Mouse (Mus musculus) liver, postnatal 0 days (tissue): Measurements from ENCODE around the gene Sdr9c7. TPM values are rescaled to one million over a fixed set of nuclear protein-coding genes. Genes with fewer than 3 reads are reported as not detected.

ENCODE experiments used
- ATAC-seq: fragments of 200-750 bp; cut with Nextera tagmentation; 2 replicates; pipeline ENCODE4 v1.8.0; 2017; ENCODE audit warnings: mild to moderate bottlenecking, moderate library complexity
- DNase-seq: peaks from one replicate; pipeline ENCODE4 v3.0.0-alpha.2; 2016
- H3K27ac ChIP-seq: fragments of 300-500 bp; sonication (generic); 2 replicates; pipeline ENCODE4 v1.5.1; 2014; ENCODE audit warnings: antibody characterized with exemption, moderate library complexity, mild to moderate bottlenecking, low read depth
- H3K27me3 ChIP-seq: fragments of 300-500 bp; sonication (generic); 2 replicates; pipeline ENCODE4 v1.6.1; 2014; ENCODE audit warnings: low read length, control low read depth, mixed read lengths; ENCODE audit not compliant: insufficient read depth
- H3K36me3 ChIP-seq: fragments of 300-500 bp; sonication (generic); replicated peaks from 2 replicates; pipeline ENCODE4 v1.6.1; 2014; ENCODE audit warnings: mild to moderate bottlenecking, control low read depth, low read length, moderate library complexity, mixed read lengths; ENCODE audit not compliant: insufficient read depth
- H3K4me1 ChIP-seq: fragments of 300-500 bp; sonication (generic); 2 replicates; pipeline ENCODE4 v1.6.1; 2014; ENCODE audit warnings: antibody characterized with exemption, mild to moderate bottlenecking, control low read depth; ENCODE audit not compliant: insufficient read depth
- H3K4me2 ChIP-seq: fragments of 300-500 bp; sonication (generic); 2 replicates; pipeline ENCODE4 v1.6.1; 2014; ENCODE audit warnings: low read depth, mild to moderate bottlenecking, low read length, moderate library complexity, mixed read lengths
- H3K4me3 ChIP-seq: fragments of 300-500 bp; sonication (generic); 2 replicates; pipeline ENCODE4 v1.5.1; 2014; ENCODE audit warnings: low read depth, low read length
- H3K9ac ChIP-seq: fragments of 300-500 bp; sonication (generic); replicated peaks from 2 replicates; pipeline ENCODE4 v1.6.1; 2014; ENCODE audit warnings: mild to moderate bottlenecking, moderate library complexity
- H3K9me3 ChIP-seq: fragments of 300-500 bp; sonication (generic); 2 replicates; pipeline ENCODE4 v1.6.1; 2016; ENCODE audit warnings: mild to moderate bottlenecking, control low read depth, low read length, mixed read lengths
- CTCF ChIP-seq: sonication (generic); IDR thresholded peaks from 2 replicates; pipeline ENCODE4 v1.5.1; 2016; ENCODE audit warnings: antibody characterized with exemption, low read depth
- EP300 ChIP-seq: IDR thresholded peaks from 2 replicates; pipeline ENCODE4 v1.6.1; 2016; ENCODE audit warnings: antibody characterized with exemption, low read depth, mild to moderate bottlenecking
- WGBS: fragments of 180-500 bp; shearing (Covaris S2); extraction: QIAGEN DNeasy Blood & Tissue Kit; methylation state at CpG from one replicate; pipeline ENCODE4 v1.1.7; 2014; ENCODE audit not compliant: insufficient replicate concordance; 5-methylcytosine and 5-hydroxymethylcytosine counted together
- polyA plus RNA-seq: library from polyadenylated mRNA; unstranded; fragments of >200 nt; fragmentation: Nextera tagmentation; extraction: Ambion mirVana; gene quantifications from 2 replicates; pipeline ENCODE4 v1.2.1, GENCODE M21; 2015

Sdr9c7 gene
- polyA plus RNA-seq, 1 experiment from 2014 or later = 0.05 TPM

GRCm38 (mm10) chr10:127923024-127923423 lies 24.7 kb downstream of the Sdr9c7 start:
- H3K9ac ChIP-seq = no peak overlapping the region
- DNase-seq (no peak), ATAC-seq (no peak)
- H3K36me3 ChIP-seq = no peaks in the 10 kb centered on the region
- no peak overlapping the region for H3K27ac ChIP-seq
- H3K4me2 ChIP-seq = no peak overlapping the region
- H3K4me3 ChIP-seq = no peak overlapping the region
- H3K27me3 ChIP-seq = no peaks in the 10 kb centered on the region
- no peaks in the 10 kb centered on the region for H3K9me3 ChIP-seq
- TF ChIP-seq CTCF (no peak), EP300 (no peak)
- 75% methylated on average over 8 of the region's 8 CpGs for WGBS
- H3K4me1 ChIP-seq = no peaks in the 10 kb centered on the region

- Histone ChIP-seq H3K9me3 (no peaks in the 10 kb centered on the region), H3K4me1 (no peaks in the 10 kb centered on the region), H3K36me3 (no peaks in the 10 kb centered on the region), H3K4me2 (no peak overlapping the region), H3K9ac (no peak overlapping the region), H3K4me3 (no peak overlapping the region), H3K27ac (no peak overlapping the region), H3K27me3 (no peaks in the 10 kb centered on the region)
- DNase-seq = no peak
- TF ChIP-seq CTCF (no peak), EP300 (no peak)
- WGBS = 72% methylated on average over 7 of the region's 7 CpGs
- no peak for ATAC-seq
Observed at GRCm38 (mm10) chr10:127924597-127925378, 26.5 kb downstream of the Sdr9c7 start.

GRCm38 (mm10) chr10:127927737-127928136 lies 29.4 kb downstream of the Sdr9c7 start:
- TF ChIP-seq CTCF = no peak
- H3K27me3 ChIP-seq = no peaks in the 10 kb centered on the region
- no peaks in the 10 kb centered on the region for H3K36me3 ChIP-seq
- no peaks in the 10 kb centered on the region for H3K4me1 ChIP-seq
- DNase-seq = no peak
- H3K9ac ChIP-seq = no peak overlapping the region
- WGBS = 71% methylated on average over 2 of the region's 2 CpGs
- H3K4me3 ChIP-seq = no peak overlapping the region
- no peak overlapping the region for H3K27ac ChIP-seq
- H3K9me3 ChIP-seq = no peaks in the 10 kb centered on the region
- H3K4me2 ChIP-seq = no peak overlapping the region
- no peak for ATAC-seq

GRCm38 (mm10) chr10:127932290-127932926 lies 34.1 kb downstream of the Sdr9c7 start:
- ATAC-seq (no peak), DNase-seq (no peak)
- Histone ChIP-seq H3K4me3 (no peak overlapping the region), H3K4me2 (no peak overlapping the region), H3K9ac (no peak overlapping the region), H3K27me3 (no peaks in the 10 kb centered on the region), H3K36me3 (no peaks in the 10 kb centered on the region), H3K9me3 (no peaks in the 10 kb centered on the region), H3K27ac (no peak overlapping the region), H3K4me1 (peaks cover 5% of the 10 kb centered on the region)
- TF ChIP-seq CTCF (no peak), EP300 (no peak)
- 62% methylated on average over 8 of the region's 8 CpGs for WGBS

- TF ChIP-seq CTCF = no peak
- no peak for TF ChIP-seq EP300
- ATAC-seq (no peak), DNase-seq (no peak)
- WGBS = 76% methylated on average over 8 of the region's 8 CpGs
- Histone ChIP-seq H3K36me3 (no peaks in the 10 kb centered on the region), H3K4me1 (peaks cover 5% of the 10 kb centered on the region), H3K27ac (peak overlapping the region; percentile 78), H3K9me3 (no peaks in the 10 kb centered on the region), H3K4me3 (no peak overlapping the region), H3K4me2 (no peak overlapping the region), H3K27me3 (no peaks in the 10 kb centered on the region), H3K9ac (no peak overlapping the region)
Observed at GRCm38 (mm10) chr10:127936271-127936670, 38.0 kb downstream of the Sdr9c7 start.

GRCm38 (mm10) chr10:127936747-127937409 lies 38.6 kb downstream of the Sdr9c7 start:
- Histone ChIP-seq H3K27ac (peak overlapping the region; percentile 78), H3K27me3 (no peaks in the 10 kb centered on the region), H3K9ac (no peak overlapping the region), H3K4me1 (peaks cover 5% of the 10 kb centered on the region), H3K36me3 (no peaks in the 10 kb centered on the region), H3K4me3 (no peak overlapping the region), H3K9me3 (no peaks in the 10 kb centered on the region), H3K4me2 (peak overlapping the region; percentile 1; the same call in 1 of the 2 replicates)
- DNase-seq = no peak
- TF ChIP-seq EP300 (peak; percentile 83), CTCF (no peak)
- ATAC-seq = peak; percentile 83
- 53% methylated on average over 19 of the region's 19 CpGs for WGBS
